In genomic region chr2:118388341-118389335, GRCm38 (mm10) we compare ENCODE assay signal across 8 mouse cellular contexts. TPM values are rescaled to one million over a fixed set of nuclear protein-coding genes. Genes with fewer than 3 reads are reported as not detected.
DNase-seq lines count a peak whose midpoint lies in the region; ATAC-seq and TF ChIP-seq lines count a peak whose summit lies in the region.

Gene Eif2ak4, plus strand, starts transcription at chr2:118388618.

- peaks cover 16% of the 10 kb centered on the region for H3K4me1 ChIP-seq in hindbrain, embryonic 13.5 days (replicated peaks)

- peak within 1 kb of the TSS; percentile 75 for H3K4me2 ChIP-seq in hindbrain, embryonic 13.5 days

- TF ChIP-seq CTCF in Patski (IDR thresholded peaks at IDR 0.05): no peak

- H3K9ac ChIP-seq in hindbrain, embryonic 13.5 days: peak within 1 kb of the TSS; percentile 90

- WGBS in hindbrain, embryonic 13.5 days: 1% methylated on average over 61 of the region's 61 CpGs

- H3K27me3 ChIP-seq in Patski: no peaks in the 10 kb centered on the region
- H3K27me3 ChIP-seq in hindbrain, embryonic 13.5 days: no peaks in the 10 kb centered on the region

- in situ Hi-C loops in Patski (cut with MboI; ENCODE audit: low pct_unique_long_range_greater_than_20kb): no loop called here

- H3K27ac ChIP-seq in hindbrain, embryonic 13.5 days: peak within 1 kb of the TSS; percentile 94

- H3K9me3 ChIP-seq in hindbrain, embryonic 13.5 days: no peaks in the 10 kb centered on the region

- POLR2A ChIA-PET in Patski (lab: Charles Lee): interaction anchor here (0.8 kb wide), 1 partner anchor 52 kb away, joined by 3 read pairs; no protein-coding TSS in a partner anchor

- H3K36me3 ChIP-seq in hindbrain, embryonic 13.5 days: no peaks in the 10 kb centered on the region

- peak; percentile 97 for DNase-seq in Patski (ENCODE audit: low read depth, low spot score)
- DNase-seq in cerebellum, postnatal 14 days: peak; percentile 99
- DNase-seq in frontal cortex, postnatal 14 days (ENCODE audit: low spot score in 2 of 2): peak; percentile 97 to 98
- DNase-seq in layer of hippocampus, postnatal 25 days (ENCODE audit: extremely low spot score in 1 of 2, low spot score in 1 of 2): peak; percentile 85 to 93
- DNase-seq in lung, postnatal 25 days (ENCODE audit: low spot score): peak; percentile 99
- peak; percentile 99 for DNase-seq in retina, embryonic 14.5 days (ENCODE audit: low spot score)
- DNase-seq in thymus, postnatal 4 days: peak; percentile 99

- CTCF ChIA-PET in Patski (lab: Charles Lee): interaction anchor here (0.9 to 1.4 kb wide), 2 partner anchors 27 to 34 kb away, joined by 4 to 6 read pairs; no protein-coding TSS in a partner anchor

- H3K4me3 ChIP-seq in hindbrain, embryonic 13.5 days: peak within 1 kb of the TSS; percentile 74

- ATAC-seq in Patski: peak; percentile 97
- peak; percentile 99 for ATAC-seq in hindbrain, embryonic 13.5 days (ENCODE audit: low FRiP score)

RNA-seq across cellular contexts. Expression of gene Eif2ak4, which starts in this region (rescaled TPM):
- polyA plus RNA-seq in Patski (2021): 31.3 TPM
- 8.2 and 8.7 TPM in 2 replicates for polyA plus RNA-seq in hindbrain, embryonic 13.5 days (2015; fragmentation: Nextera tagmentation; extraction: Ambion mirVana)
- 10 to 100 TPM; 18.4 to 24.8 TPM for total RNA-seq in layer of hippocampus, postnatal 25 days (2021)

Comparison
In these comparisons a context has a peak if more than half of its experiments do, and no peak if none do; other contexts are left out.
1. Peak in every context shown above with its lines: DNase-seq, ATAC-seq, H3K4me3 ChIP-seq and H3K27ac ChIP-seq.